Mouse (Mus musculus): Measurements from ENCODE around the gene Slit1. TPM values are rescaled to one million over a fixed set of nuclear protein-coding genes. Genes with fewer than 3 reads are reported as not detected.

Slit1 gene
- polyA plus RNA-seq, 1 experiment from 2014 or later, result 0.16 TPM

- Histone ChIP-seq H3K36me3 (ENCODE audit: insufficient read depth, low read length) (no peaks in the 10 kb centered on the region), H3K4me1 (ENCODE audit: insufficient read depth, low read depth, low read length) (no peaks in the 10 kb centered on the region), H3K4me3 (ENCODE audit: low read depth, low read length) (no peak overlapping the region), H3K9me3 (ENCODE audit: low read length) (no peaks in the 10 kb centered on the region), H3K27me3 (replicated peaks; ENCODE audit: insufficient read depth, low read length) (no peaks in the 10 kb centered on the region), H3K27ac (ENCODE audit: low read length) (no peak overlapping the region), H3K4me2 (replicated peaks; ENCODE audit: low read depth, low read length) (no peak overlapping the region), H3K9ac (replicated peaks; ENCODE audit: low read depth) (no peak overlapping the region)
- DNase-seq (ENCODE audit: low spot score) (no peak), ATAC-seq (no peak)
- TF ChIP-seq CTCF (IDR thresholded peaks at IDR 0.05) (no peak), EP300 (IDR thresholded peaks at IDR 0.05) (no peak)
- 68% methylated on average over 8 of the region's 8 CpGs for WGBS
Measured at GRCm38 (mm10) chr19:41675583-41675982, 67.9 kb downstream of the Slit1 start.

GRCm38 (mm10) chr19:41674366-41674765 lies 69.1 kb downstream of the Slit1 start:
- WGBS, result 68% methylated on average over 4 of the region's 4 CpGs
- DNase-seq (ENCODE audit: low spot score) (no peak), ATAC-seq (no peak)
- Histone ChIP-seq H3K4me1 (ENCODE audit: insufficient read depth, low read depth, low read length) (no peaks in the 10 kb centered on the region), H3K27ac (ENCODE audit: low read length) (no peak overlapping the region), H3K9ac (replicated peaks; ENCODE audit: low read depth) (no peak overlapping the region), H3K4me3 (ENCODE audit: low read depth, low read length) (no peak overlapping the region), H3K36me3 (ENCODE audit: insufficient read depth, low read length) (no peaks in the 10 kb centered on the region), H3K4me2 (replicated peaks; ENCODE audit: low read depth, low read length) (no peak overlapping the region), H3K9me3 (ENCODE audit: low read length) (no peaks in the 10 kb centered on the region), H3K27me3 (replicated peaks; ENCODE audit: insufficient read depth, low read length) (no peaks in the 10 kb centered on the region)
- no peak for TF ChIP-seq CTCF (IDR thresholded peaks at IDR 0.05)
- TF ChIP-seq EP300 (IDR thresholded peaks at IDR 0.05), result no peak

DNA sequence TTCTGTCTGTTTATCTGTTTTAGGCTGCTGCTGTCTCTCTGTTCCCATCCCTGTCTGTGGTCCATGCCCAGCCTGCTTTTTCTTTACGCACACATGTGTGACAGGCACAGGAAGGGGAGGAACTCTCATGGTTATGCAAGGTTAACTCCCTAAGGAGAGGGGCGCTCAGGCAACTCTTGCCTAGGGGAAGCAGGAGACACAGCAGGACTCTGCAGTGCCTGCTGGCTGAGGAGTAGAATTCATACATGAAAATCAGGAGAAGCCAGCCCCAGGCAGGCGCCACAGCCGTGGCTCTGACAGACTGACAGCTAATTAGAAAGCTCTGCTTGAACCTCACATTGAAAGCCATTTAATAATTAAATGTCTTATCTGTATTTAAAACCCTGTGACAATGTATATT lies 70.6 kb downstream of the Slit1 start:
- 51% methylated on average over 4 of the region's 4 CpGs for WGBS
- no peaks in the 10 kb centered on the region for H3K27me3 ChIP-seq (replicated peaks; ENCODE audit: insufficient read depth, low read length)

DNA sequence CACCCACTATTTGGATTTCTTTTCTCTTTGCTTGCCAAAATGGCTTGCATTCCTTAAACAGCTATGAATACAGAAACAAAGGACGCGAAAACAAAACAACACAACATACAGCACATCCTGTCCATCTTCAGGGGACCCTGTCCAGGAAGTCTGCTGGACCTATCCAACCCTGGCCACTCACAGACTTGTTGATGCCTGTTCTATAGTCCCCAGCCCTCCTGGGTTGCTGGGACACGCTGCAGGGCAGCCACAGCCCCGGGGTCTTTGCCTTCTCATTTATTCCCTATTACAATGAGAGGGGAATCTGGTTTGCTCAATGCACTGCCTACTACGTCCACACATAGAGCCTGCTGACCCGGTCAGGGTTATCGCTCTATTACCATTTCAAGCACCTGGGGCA lies 72.5 kb downstream of the Slit1 start:
- 54% methylated on average over 7 of the region's 7 CpGs for WGBS

More for the DNA sequence above, 70.6 kb downstream of the Slit1 start:
- Histone ChIP-seq H3K4me3 (ENCODE audit: low read depth, low read length) (no peak overlapping the region), H3K4me2 (replicated peaks; ENCODE audit: low read depth, low read length) (no peak overlapping the region), H3K27ac (ENCODE audit: low read length) (no peak overlapping the region), H3K9ac (replicated peaks; ENCODE audit: low read depth) (no peak overlapping the region), H3K4me1 (ENCODE audit: insufficient read depth, low read depth, low read length) (no peaks in the 10 kb centered on the region), H3K9me3 (ENCODE audit: low read length) (no peaks in the 10 kb centered on the region), H3K36me3 (ENCODE audit: insufficient read depth, low read length) (no peaks in the 10 kb centered on the region)
- no peak for ATAC-seq
- DNase-seq (ENCODE audit: low spot score), result no peak
- TF ChIP-seq CTCF (IDR thresholded peaks at IDR 0.05) (no peak), EP300 (IDR thresholded peaks at IDR 0.05) (no peak)

DNA sequence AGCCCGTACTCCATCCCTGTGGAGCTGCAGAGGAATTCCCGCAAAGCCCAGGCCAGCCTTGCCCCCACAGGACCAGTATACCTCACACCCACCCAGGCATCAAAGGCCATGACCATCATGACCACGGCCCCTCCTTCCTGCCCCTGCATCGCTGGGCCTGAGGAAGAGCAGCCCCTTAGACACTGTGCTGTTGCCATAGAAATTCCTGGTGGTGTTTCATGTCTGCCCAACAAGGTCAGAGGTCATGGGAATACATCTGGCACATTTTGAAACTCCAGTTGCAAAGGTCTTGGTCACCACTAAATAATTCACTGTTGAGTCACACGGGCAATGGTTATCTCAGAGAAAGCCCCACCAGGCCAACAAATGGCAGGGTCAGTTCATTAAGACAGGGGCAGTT lies 73.0 kb downstream of the Slit1 start:
- DNase-seq (ENCODE audit: low spot score), result peak; percentile 17
- Histone ChIP-seq H3K4me2 (replicated peaks; ENCODE audit: low read depth, low read length) (no peak overlapping the region), H3K27ac (ENCODE audit: low read length) (no peak overlapping the region), H3K4me3 (ENCODE audit: low read depth, low read length) (no peak overlapping the region), H3K36me3 (ENCODE audit: insufficient read depth, low read length) (no peaks in the 10 kb centered on the region), H3K9me3 (ENCODE audit: low read length) (no peaks in the 10 kb centered on the region), H3K4me1 (ENCODE audit: insufficient read depth, low read depth, low read length) (no peaks in the 10 kb centered on the region), H3K27me3 (replicated peaks; ENCODE audit: insufficient read depth, low read length) (no peaks in the 10 kb centered on the region), H3K9ac (replicated peaks; ENCODE audit: low read depth) (no peak overlapping the region)
- ATAC-seq, result peak; percentile 37
- TF ChIP-seq EP300 (IDR thresholded peaks at IDR 0.05) (no peak), CTCF (IDR thresholded peaks at IDR 0.05) (no peak)
- WGBS, result 20% methylated on average over 5 of the region's 5 CpGs

More for the DNA sequence above, 72.5 kb downstream of the Slit1 start:
- H3K27ac ChIP-seq (ENCODE audit: low read length), result no peak overlapping the region
- TF ChIP-seq EP300 (IDR thresholded peaks at IDR 0.05), result no peak
- no peak for TF ChIP-seq CTCF (IDR thresholded peaks at IDR 0.05)
- ATAC-seq, result peak; percentile 17; the same call in 1 of the 2 replicates
- no peaks in the 10 kb centered on the region for H3K27me3 ChIP-seq (replicated peaks; ENCODE audit: insufficient read depth, low read length)
- no peak overlapping the region for H3K4me3 ChIP-seq (ENCODE audit: low read depth, low read length)
- no peak overlapping the region for H3K4me2 ChIP-seq (replicated peaks; ENCODE audit: low read depth, low read length)
- DNase-seq (ENCODE audit: low spot score), result no peak
- H3K9me3 ChIP-seq (ENCODE audit: low read length), result no peaks in the 10 kb centered on the region
- H3K9ac ChIP-seq (replicated peaks; ENCODE audit: low read depth), result no peak overlapping the region
- no peaks in the 10 kb centered on the region for H3K4me1 ChIP-seq (ENCODE audit: insufficient read depth, low read depth, low read length)
- no peaks in the 10 kb centered on the region for H3K36me3 ChIP-seq (ENCODE audit: insufficient read depth, low read length)

DNA sequence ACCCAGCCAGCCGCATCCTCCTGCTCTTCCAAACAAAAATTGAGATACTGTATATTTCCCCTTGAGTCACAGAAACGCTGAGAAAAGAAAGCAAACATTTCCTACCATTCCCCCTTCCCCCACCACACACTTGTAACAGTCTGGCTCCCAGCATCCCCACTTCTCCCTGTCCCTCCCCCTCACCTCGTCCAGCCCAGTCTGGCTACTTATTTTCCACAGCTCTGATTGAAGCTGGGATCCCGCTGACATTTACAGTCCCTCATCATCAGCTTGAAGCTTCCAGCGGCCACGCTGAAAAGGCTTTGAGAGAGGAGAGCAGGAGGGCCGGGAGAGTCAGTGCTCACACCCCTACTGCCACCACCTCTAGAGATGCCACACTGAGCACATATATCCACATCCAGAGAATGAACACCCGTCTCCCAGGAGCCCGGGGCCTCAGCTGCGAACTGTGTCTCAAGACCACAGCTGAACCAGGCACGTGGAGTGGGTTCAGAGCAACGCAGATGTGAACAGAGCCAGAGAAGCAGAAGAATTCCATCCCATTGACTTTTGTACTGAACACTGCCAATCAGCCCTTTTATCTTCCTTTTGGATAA lies 73.6 kb downstream of the Slit1 start:
- Histone ChIP-seq H3K4me3 (ENCODE audit: low read depth, low read length) (no peak overlapping the region), H3K9me3 (ENCODE audit: low read length) (no peaks in the 10 kb centered on the region), H3K36me3 (ENCODE audit: insufficient read depth, low read length) (no peaks in the 10 kb centered on the region), H3K4me2 (replicated peaks; ENCODE audit: low read depth, low read length) (no peak overlapping the region), H3K27me3 (replicated peaks; ENCODE audit: insufficient read depth, low read length) (no peaks in the 10 kb centered on the region), H3K9ac (replicated peaks; ENCODE audit: low read depth) (no peak overlapping the region), H3K27ac (ENCODE audit: low read length) (no peak overlapping the region), H3K4me1 (ENCODE audit: insufficient read depth, low read depth, low read length) (no peaks in the 10 kb centered on the region)
- ATAC-seq, result no peak
- TF ChIP-seq EP300 (IDR thresholded peaks at IDR 0.05) (no peak), CTCF (IDR thresholded peaks at IDR 0.05) (no peak)
- DNase-seq (ENCODE audit: low spot score), result no peak
- WGBS, result 21% methylated on average over 12 of the region's 12 CpGs

- WGBS, result 17% methylated on average over 6 of the region's 6 CpGs
- ATAC-seq, result no peak
- Histone ChIP-seq H3K4me3 (ENCODE audit: low read depth, low read length) (no peak overlapping the region), H3K27me3 (replicated peaks; ENCODE audit: insufficient read depth, low read length) (no peaks in the 10 kb centered on the region), H3K36me3 (ENCODE audit: insufficient read depth, low read length) (no peaks in the 10 kb centered on the region), H3K4me1 (ENCODE audit: insufficient read depth, low read depth, low read length) (no peaks in the 10 kb centered on the region), H3K9me3 (ENCODE audit: low read length) (no peaks in the 10 kb centered on the region), H3K9ac (replicated peaks; ENCODE audit: low read depth) (no peak overlapping the region), H3K27ac (ENCODE audit: low read length) (no peak overlapping the region), H3K4me2 (replicated peaks; ENCODE audit: low read depth, low read length) (no peak overlapping the region)
- TF ChIP-seq CTCF (IDR thresholded peaks at IDR 0.05), result no peak
- TF ChIP-seq EP300 (IDR thresholded peaks at IDR 0.05), result no peak
- DNase-seq (ENCODE audit: low spot score), result no peak
Measured at GRCm38 (mm10) chr19:41667591-41667990, 75.9 kb downstream of the Slit1 start.

All from lung, postnatal 0 days (tissue).